Mouse (Mus musculus) ES-E14 (cell line): ENCODE measurements around the gene Efnb3.

ENCODE experiments used
- CHD2 ChIP-seq: IDR thresholded peaks from 2 replicates; pipeline ENCODE4 v1.6.1; 2014; ENCODE audit warnings: mild to moderate bottlenecking, low read depth, low read length, inconsistent platforms
- HCFC1 ChIP-seq: IDR thresholded peaks from 2 replicates; pipeline ENCODE4 v1.6.1; 2012; ENCODE audit warnings: low read length, inconsistent platforms, borderline replicate concordance; ENCODE audit not compliant: insufficient read depth
- MAFK ChIP-seq: IDR thresholded peaks from 2 replicates; pipeline ENCODE4 v1.6.1; 2014; ENCODE audit warnings: mild to moderate bottlenecking, low read depth, low read length, inconsistent platforms; ENCODE audit not compliant: insufficient read depth
- ZC3H11A ChIP-seq: IDR thresholded peaks from 2 replicates; pipeline ENCODE4 v1.6.1; 2012; ENCODE audit warnings: low read depth, mild to moderate bottlenecking, inconsistent platforms, low read length, borderline replicate concordance
- ZNF384 ChIP-seq: IDR thresholded peaks from 2 replicates; pipeline ENCODE4 v1.6.1; 2012; ENCODE audit warnings: low read depth, low read length, inconsistent platforms

DNA sequence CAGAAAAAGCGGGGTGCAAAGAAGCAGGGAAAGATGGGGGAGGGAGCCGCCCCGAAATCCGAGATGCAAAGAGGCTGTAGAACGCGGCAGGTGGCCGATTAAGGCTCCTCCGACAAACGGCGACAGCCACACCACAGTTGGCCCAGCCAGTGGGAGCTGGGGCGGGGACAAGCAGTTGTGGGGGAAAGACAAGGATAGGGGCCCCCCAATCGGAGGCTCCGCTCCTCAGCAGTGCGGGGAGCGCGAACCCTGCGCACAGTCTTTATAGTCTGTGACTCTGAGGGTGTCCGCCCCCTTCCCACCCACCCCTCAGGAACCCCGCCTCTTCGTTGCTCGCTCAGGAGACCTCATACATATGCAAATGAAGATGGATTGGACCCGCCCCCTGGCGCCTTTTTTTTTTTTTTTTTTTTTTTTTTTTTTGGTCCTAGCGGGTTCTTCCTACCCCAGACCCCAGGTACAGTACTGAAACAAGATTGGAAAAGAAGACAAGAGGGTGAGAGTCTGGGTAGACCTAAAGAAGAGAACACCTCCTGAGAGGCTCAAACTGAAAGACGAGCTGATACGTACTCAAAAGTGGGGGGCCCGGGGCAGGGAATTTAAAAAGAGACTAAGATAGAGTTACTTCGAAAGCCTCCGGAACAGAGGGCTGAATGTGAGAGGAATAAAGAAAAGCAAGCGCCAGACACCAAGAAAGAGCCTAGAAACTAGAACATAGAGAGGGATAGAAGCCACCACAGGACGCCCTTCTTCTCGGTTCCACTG is 45.9 kb upstream of the Efnb3 start, which contains the start of gene Atp1b2:
- no peak for TF ChIP-seq MAFK
- TF ChIP-seq ZNF384, result peak; percentile 99
- no peak for TF ChIP-seq ZC3H11A
- TF ChIP-seq CHD2, result no peak
- TF ChIP-seq HCFC1, result peak; percentile 66; the same call in 1 of the 2 replicates
